Mouse (Mus musculus): ENCODE results near the gene Mark3. TPM values are rescaled to one million over a fixed set of nuclear protein-coding genes. Genes with fewer than 3 reads are reported as not detected.

Gene Mark3
- total RNA-seq (2012; rRNA removed): 40.2 and 43.7 TPM in 2 replicates
- 51.2 and 58.7 TPM in 2 replicates for total RNA-seq (2014; rRNA removed)
- polyA plus RNA-seq (2012; ENCODE audit: insufficient read length, low read depth): 34.3 and 40.7 TPM in 2 replicates

GRCm38 (mm10) chr12:111574074-111574886, at the start of gene Mark3:
Gene Mark3, plus strand, starts transcription at chr12:111574523.
- Histone ChIP-seq H3K27me3 (replicated peaks) (no peaks in the 10 kb centered on the region), H3K9ac (ENCODE audit: insufficient read depth, low read depth) (peak within 1 kb of the TSS; percentile 94), H3K4me2 (ENCODE audit: insufficient read depth, low read depth, poor library complexity, severe bottlenecking) (peak within 1 kb of the TSS; percentile 77), H3K36me3 (replicated peaks in 1 of 2; ENCODE audit: control insufficient read depth in 1 of 2, insufficient read depth in 1 of 2, low read length in 1 of 2) (peaks cover 0 to 4% of the 10 kb centered on the region in 2 experiments), H3K79me2 (replicated peaks; ENCODE audit: control insufficient read depth, extremely low read depth, insufficient read depth, poor library complexity, severe bottlenecking) (peaks cover 35% of the 10 kb centered on the region), H3K9me3 (replicated peaks; ENCODE audit: low read length) (peaks cover 3% of the 10 kb centered on the region), H3K27ac (ENCODE audit: insufficient read depth, low read depth) (peak within 1 kb of the TSS; percentile 33), H3K4me3 (replicated peaks in 1 of 3; ENCODE audit: low read depth in 2 of 3, low read length in 2 of 3, poor library complexity in 1 of 3) (peak within 1 kb of the TSS; percentile 87 to 100 (median 99)), H3K4me1 (ENCODE audit: control insufficient read depth in 1 of 2, insufficient read depth in 2 of 2) (peaks cover 5 to 27% of the 10 kb centered on the region in 2 experiments; a peak in 3 of 4 replicates)
- peak; percentile 95 for DNase-seq (ENCODE audit: extremely low read depth)
- in situ Hi-C loops (cut with MboI; ENCODE audit: low pct_ligation_motif_present, low pct_unique_long_range_greater_than_20kb, low sequenced_read_pairs): no loop called here
- dilution Hi-C loops (cut with MboI; ENCODE audit: extremely low pct_ligation_motif_present, extremely low pct_unique_long_range_greater_than_20kb, low sequenced_read_pairs): no loop called here
- TF ChIP-seq ZC3H11A (IDR thresholded peaks at IDR 0.05; ENCODE audit: low read depth, low read length) (no peak), PAX5 (IDR thresholded peaks at IDR 0.05; ENCODE audit: low read length) (no peak), HCFC1 (IDR thresholded peaks at IDR 0.05; ENCODE audit: low read depth, low read length) (peak; percentile 78), ZMIZ1 (IDR thresholded peaks at IDR 0.05; ENCODE audit: low read depth, low read length) (peak; percentile 72), POLR2AphosphoS2 (IDR thresholded peaks at IDR 0.05; ENCODE audit: low read depth, low read length) (no peak), NRF1 (IDR thresholded peaks at IDR 0.05; ENCODE audit: low read depth, low read length) (peak; percentile 61; the same call in 1 of the 2 replicates), KAT2A (IDR thresholded peaks at IDR 0.05; ENCODE audit: insufficient replicate concordance, low read length) (no peak), CHD2 (IDR thresholded peaks at IDR 0.05; ENCODE audit: low read length) (peak; percentile 97), MAX (IDR thresholded peaks at IDR 0.05; ENCODE audit: low read length) (peak; percentile 31; the same call in 1 of the 2 replicates), TCF12 (IDR thresholded peaks at IDR 0.05; ENCODE audit: low read depth, low read length) (peak; percentile 73), ZKSCAN1 (IDR thresholded peaks at IDR 0.05; ENCODE audit: borderline replicate concordance, low read depth, low read length) (no peak), EP300 (IDR thresholded peaks at IDR 0.05; ENCODE audit: low read length) (no peak), ETS1 (conservative IDR thresholded peaks at IDR 0.05; ENCODE audit: low read depth, low read length) (no peak), SIN3A (IDR thresholded peaks at IDR 0.05; ENCODE audit: low read length) (peak; percentile 58; the same call in 1 of the 2 replicates), ZNF384 (IDR thresholded peaks at IDR 0.05; ENCODE audit: low read depth, low read length) (no peak), RAD21 (IDR thresholded peaks at IDR 0.05; ENCODE audit: low read depth, low read length) (no peak), TBP (conservative IDR thresholded peaks at IDR 0.05; ENCODE audit: low read depth, low read length) (no peak), USF2 (conservative IDR thresholded peaks at IDR 0.05; ENCODE audit: low read depth, low read length) (no peak), RCOR1 (conservative IDR thresholded peaks at IDR 0.05; ENCODE audit: low read depth, low read length) (no peak), E2F4 (IDR thresholded peaks at IDR 0.05; ENCODE audit: insufficient replicate concordance, low read depth, low read length) (no peak), GABPA (IDR thresholded peaks at IDR 0.05; ENCODE audit: insufficient replicate concordance, low read depth, low read length) (no peak), CHD1 (IDR thresholded peaks at IDR 0.05; ENCODE audit: low read depth, low read length) (no peak), ELF1 (IDR thresholded peaks at IDR 0.05; ENCODE audit: low read depth, low read length) (peak; percentile 77), IRF4 (IDR thresholded peaks at IDR 0.05; ENCODE audit: low read depth, low read length) (0 out of 2 replicates have a peak, but pooled peaks have one; percentile 35), MXI1 (IDR thresholded peaks at IDR 0.05; ENCODE audit: low read depth, low read length) (peak; percentile 91), BHLHE40 (IDR thresholded peaks at IDR 0.05; ENCODE audit: low read depth, low read length) (no peak), UBTF (IDR thresholded peaks at IDR 0.05; ENCODE audit: low read depth, low read length) (no peak), JUND (conservative IDR thresholded peaks at IDR 0.05; ENCODE audit: low read depth, low read length) (no peak), MAFK (IDR thresholded peaks at IDR 0.05; ENCODE audit: insufficient replicate concordance, low read length) (no peak), MEF2A (IDR thresholded peaks at IDR 0.05; ENCODE audit: borderline replicate concordance, low read depth, low read length) (peak; percentile 34; the same call in 1 of the 2 replicates), POLR2A (IDR thresholded peaks at IDR 0.05; ENCODE audit: low read depth, low read length) (peak; percentile 89), MYC (IDR thresholded peaks at IDR 0.05; ENCODE audit: low read depth, low read length) (0 out of 2 replicates have a peak, but pooled peaks have one; percentile 17), JUN (IDR thresholded peaks at IDR 0.05; ENCODE audit: insufficient read depth, low read depth, low read length) (no peak), NELFE (IDR thresholded peaks at IDR 0.05; ENCODE audit: low read depth, low read length) (peak; percentile 89), SMC3 (IDR thresholded peaks at IDR 0.05; ENCODE audit: low read depth, low read length) (no peak), CTCF (conservative IDR thresholded peaks at IDR 0.05 in 1 of 2, IDR thresholded peaks at IDR 0.05 in 1 of 2; ENCODE audit: low read depth in 2 of 2, low read length in 2 of 2) (no peak), MAZ (IDR thresholded peaks at IDR 0.05; ENCODE audit: low read depth, low read length) (no peak), USF1 (IDR thresholded peaks at IDR 0.05; ENCODE audit: low read depth, low read length) (no peak)
